Mouse (Mus musculus) neural tube, embryonic 13.5 days (tissue): ENCODE measurements around the gene Brat1. TPM values are rescaled to one million over a fixed set of nuclear protein-coding genes. Genes with fewer than 3 reads are reported as not detected.

ENCODE experiments used
- ATAC-seq: fragments of 200-750 bp; cut with Nextera tagmentation; 2 replicates; pipeline ENCODE4 v1.8.0; 2017; ENCODE audit warnings: low read depth, mild to moderate bottlenecking, moderate TSS enrichment, moderate library complexity
- H3K27ac ChIP-seq: fragments of 300-500 bp; sonication (generic); replicated peaks from 2 replicates; pipeline ENCODE4 v1.5.1; 2015; ENCODE audit warnings: moderate library complexity, mild to moderate bottlenecking, inconsistent platforms
- H3K27me3 ChIP-seq: fragments of 300-500 bp; sonication (generic); 2 replicates; pipeline ENCODE4 v1.6.1; 2015; ENCODE audit warnings: mild to moderate bottlenecking, inconsistent platforms
- H3K36me3 ChIP-seq: fragments of 300-500 bp; sonication (generic); 2 replicates; pipeline ENCODE4 v1.6.1; 2015; ENCODE audit warnings: mild to moderate bottlenecking, inconsistent platforms
- H3K4me1 ChIP-seq: fragments of 300-500 bp; sonication (generic); replicated peaks from 2 replicates; pipeline ENCODE4 v1.6.1; 2015; ENCODE audit warnings: inconsistent platforms
- H3K4me2 ChIP-seq: fragments of 300-500 bp; sonication (generic); 2 replicates; pipeline ENCODE4 v1.6.1; 2015; ENCODE audit warnings: inconsistent platforms, mild to moderate bottlenecking, moderate library complexity
- H3K4me3 ChIP-seq: fragments of 300-500 bp; sonication (generic); 2 replicates; pipeline ENCODE4 v1.5.1; 2015; ENCODE audit warnings: mild to moderate bottlenecking, inconsistent platforms
- H3K9ac ChIP-seq: fragments of 300-500 bp; sonication (generic); 2 replicates; pipeline ENCODE4 v1.6.1; 2015; ENCODE audit warnings: moderate library complexity, mild to moderate bottlenecking, inconsistent platforms
- H3K9me3 ChIP-seq: fragments of 300-500 bp; sonication (generic); 2 replicates; pipeline ENCODE4 v1.6.1; 2016; ENCODE audit warnings: inconsistent platforms
- WGBS: fragments of 180-500 bp; shearing (Covaris S2); methylation state at CpG from one replicate; pipeline ENCODE4 v1.1.7; 2015; 5-methylcytosine and 5-hydroxymethylcytosine counted together
- polyA plus RNA-seq: library from polyadenylated mRNA; unstranded; fragments of >200 nt; fragmentation: Nextera tagmentation; extraction: Ambion mirVana; gene quantifications from 2 replicates; pipeline ENCODE4 v1.2.1, GENCODE M21; 2015

Brat1 gene
- polyA plus RNA-seq, 1 experiment from 2014 or later = 23.5 TPM

DNA sequence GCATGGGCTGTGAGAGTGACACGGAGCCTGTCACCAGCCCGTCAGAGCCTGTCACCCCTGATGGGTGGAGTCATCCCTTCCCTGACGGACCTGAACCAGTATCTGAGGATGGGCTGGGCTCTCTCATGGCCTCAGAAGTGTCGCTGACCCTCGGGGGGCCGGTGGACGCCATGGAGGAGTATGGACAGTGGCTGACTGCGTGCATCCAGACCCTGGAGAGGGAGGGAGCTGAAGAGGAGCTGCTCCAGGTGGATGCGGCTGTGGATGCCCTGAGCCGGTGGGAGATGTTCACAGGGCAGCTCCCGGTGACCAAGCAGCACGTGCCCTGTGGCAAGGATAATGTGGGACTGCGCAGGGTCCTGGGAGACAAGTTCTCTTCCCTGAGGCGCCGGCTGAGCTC, 47.2 kb downstream of the Brat1 start:
- no peak overlapping the region for H3K27ac ChIP-seq
- 92% methylated on average over 15 of the region's 15 CpGs for whole genome bisulfite sequencing
- H3K4me1 ChIP-seq = peaks cover 17% of the 10 kb centered on the region
- no peak overlapping the region for H3K4me3 ChIP-seq
- ATAC-seq = no peak
- no peak overlapping the region for H3K4me2 ChIP-seq
- H3K9ac ChIP-seq = no peak overlapping the region
- H3K9me3 ChIP-seq = no peaks in the 10 kb centered on the region
- H3K27me3 ChIP-seq = no peaks in the 10 kb centered on the region
- peaks cover 21% of the 10 kb centered on the region; the same call in 1 of the 2 replicates for H3K36me3 ChIP-seq

DNA sequence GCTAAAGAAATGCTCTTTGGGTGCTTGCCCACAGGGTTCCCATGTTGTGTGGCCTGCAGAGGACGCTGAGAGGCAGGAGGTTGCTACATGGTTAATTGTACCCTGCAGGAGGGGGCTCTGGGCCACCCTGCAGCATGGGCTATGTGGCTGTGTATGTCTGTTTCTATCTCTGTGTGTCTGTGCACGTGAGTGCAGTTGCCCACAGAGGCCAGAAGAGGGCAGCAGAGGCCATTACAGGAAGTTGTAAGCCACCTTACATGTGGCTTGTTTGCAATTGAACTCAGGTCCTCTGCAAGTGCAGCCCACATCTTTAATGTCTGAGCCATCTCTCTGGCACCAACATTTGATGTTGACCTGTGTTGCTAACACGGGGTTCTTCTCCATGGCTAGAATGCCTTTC, 47.8 kb downstream of the Brat1 start:
- no peak overlapping the region for H3K4me3 ChIP-seq
- no peak for ATAC-seq
- H3K9ac ChIP-seq = no peak overlapping the region
- no peaks in the 10 kb centered on the region for H3K9me3 ChIP-seq
- H3K27me3 ChIP-seq = no peaks in the 10 kb centered on the region
- 96% methylated on average over 3 of the region's 3 CpGs for WGBS
- H3K4me2 ChIP-seq = no peak overlapping the region
- peaks cover 25% of the 10 kb centered on the region for H3K36me3 ChIP-seq
- no peak overlapping the region for H3K27ac ChIP-seq
- peaks cover 17% of the 10 kb centered on the region for H3K4me1 ChIP-seq

- H3K4me2 ChIP-seq = no peak overlapping the region
- H3K9ac ChIP-seq = no peak overlapping the region
- no peaks in the 10 kb centered on the region for H3K9me3 ChIP-seq
- no peak overlapping the region for H3K27ac ChIP-seq
- H3K36me3 ChIP-seq = peaks cover 31% of the 10 kb centered on the region
- 49% methylated on average over 5 of the region's 5 CpGs for WGBS
- no peak for ATAC-seq
- no peaks in the 10 kb centered on the region for H3K27me3 ChIP-seq
- peaks cover 17% of the 10 kb centered on the region for H3K4me1 ChIP-seq
- no peak overlapping the region for H3K4me3 ChIP-seq
Measured at GRCm38 (mm10) chr5:140753223-140753622, 48.4 kb downstream of the Brat1 start.

DNA sequence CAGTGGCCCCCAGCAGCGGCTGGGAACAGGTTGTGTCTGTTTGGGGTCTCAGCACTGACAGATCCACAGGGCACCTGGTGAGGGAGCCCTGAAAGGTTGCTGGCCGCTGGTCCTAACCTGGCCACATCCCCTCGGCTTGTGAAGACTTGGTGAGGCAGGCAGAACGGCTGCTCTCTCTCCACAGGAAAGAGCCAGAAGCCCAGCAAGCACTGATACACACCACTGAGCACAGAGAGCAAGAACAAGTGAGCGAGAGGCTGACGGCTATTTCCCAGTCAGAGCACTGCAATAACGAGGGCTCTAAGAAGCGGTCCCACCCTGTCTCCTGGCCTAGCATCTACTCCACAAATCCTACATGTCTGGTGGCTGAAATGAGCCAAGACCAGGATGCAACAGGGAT, 54.1 kb downstream of the Brat1 start:
- WGBS = 83% methylated on average over 8 of the region's 8 CpGs
- H3K27me3 ChIP-seq = no peaks in the 10 kb centered on the region
- 0 out of 2 replicates have a peak, but pooled peaks cover 11% of the 10 kb centered on the region for H3K4me1 ChIP-seq
- no peaks in the 10 kb centered on the region for H3K9me3 ChIP-seq
- H3K4me3 ChIP-seq = no peak overlapping the region
- no peak for ATAC-seq
- no peak overlapping the region for H3K27ac ChIP-seq
- no peak overlapping the region for H3K9ac ChIP-seq
- H3K36me3 ChIP-seq = peaks cover 67% of the 10 kb centered on the region
- H3K4me2 ChIP-seq = no peak overlapping the region

DNA sequence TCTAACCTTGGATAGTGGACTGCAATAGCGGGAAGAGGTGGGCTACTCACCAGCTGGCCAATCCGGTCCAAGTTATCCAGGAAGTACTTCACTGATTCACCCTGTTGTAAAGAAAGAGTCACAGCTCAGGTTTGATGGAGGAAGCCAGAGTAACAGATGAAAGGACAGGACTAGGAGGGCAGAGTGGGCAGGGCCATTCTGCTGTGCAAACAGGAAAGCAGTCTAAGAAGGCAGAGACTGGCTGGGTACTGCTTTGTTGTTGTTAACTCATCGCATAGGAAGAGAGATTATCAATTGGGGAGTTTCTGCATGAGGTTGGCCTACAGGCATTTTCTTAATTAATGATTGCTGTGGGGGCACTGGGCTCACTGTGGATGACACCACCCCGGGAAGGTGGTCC, 57.7 kb downstream of the Brat1 start:
- Histone ChIP-seq H3K27ac (no peak overlapping the region), H3K36me3 (peaks cover 48% of the 10 kb centered on the region), H3K4me3 (no peak overlapping the region), H3K4me2 (no peak overlapping the region), H3K27me3 (no peaks in the 10 kb centered on the region), H3K9me3 (no peaks in the 10 kb centered on the region), H3K9ac (no peak overlapping the region), H3K4me1 (peaks cover 19% of the 10 kb centered on the region)
- no peak for ATAC-seq
- WGBS = 78% methylated on average over 4 of the region's 4 CpGs

DNA sequence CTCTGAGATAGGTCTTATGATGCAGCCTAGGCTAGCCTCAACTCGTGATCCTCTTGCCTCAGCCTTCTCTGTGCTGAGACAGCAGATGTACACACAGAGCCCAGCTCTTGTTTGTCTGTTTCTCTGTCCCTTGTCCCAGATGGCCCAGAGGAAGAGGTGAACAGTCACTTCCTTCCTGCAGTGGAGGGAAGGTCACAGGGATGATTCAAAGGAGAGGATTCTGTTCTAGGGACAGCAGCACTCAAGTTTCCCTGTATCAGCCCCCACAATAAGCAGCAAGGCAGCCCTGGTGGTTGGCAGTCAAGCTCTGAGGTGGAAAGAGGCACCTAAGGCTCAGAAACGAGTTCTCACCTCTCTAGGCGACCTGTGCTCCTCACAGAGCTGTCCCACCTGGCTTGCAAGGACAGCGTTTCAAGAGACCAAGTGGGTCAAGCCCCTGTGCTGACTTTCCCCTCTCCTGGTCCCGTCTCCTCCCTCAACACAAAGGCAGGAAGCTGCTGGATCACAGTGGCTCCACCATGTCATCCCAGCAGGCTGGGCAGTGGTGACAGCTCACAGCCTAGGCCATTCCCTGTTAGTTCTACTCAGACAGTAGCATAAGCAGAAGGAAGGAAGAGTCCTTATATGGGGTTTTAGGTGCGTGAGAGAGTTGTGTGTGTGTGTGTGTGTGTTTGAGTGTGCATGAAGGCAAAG, 60.3 kb downstream of the Brat1 start:
- Histone ChIP-seq H3K27me3 (no peaks in the 10 kb centered on the region), H3K9me3 (no peaks in the 10 kb centered on the region), H3K4me1 (peaks cover 45% of the 10 kb centered on the region), H3K27ac (peak overlapping the region; percentile 9), H3K4me2 (no peak overlapping the region), H3K4me3 (no peak overlapping the region), H3K36me3 (peaks cover 23% of the 10 kb centered on the region), H3K9ac (no peak overlapping the region)
- no peak for ATAC-seq
- 75% methylated on average over 6 of the region's 6 CpGs for WGBS

DNA sequence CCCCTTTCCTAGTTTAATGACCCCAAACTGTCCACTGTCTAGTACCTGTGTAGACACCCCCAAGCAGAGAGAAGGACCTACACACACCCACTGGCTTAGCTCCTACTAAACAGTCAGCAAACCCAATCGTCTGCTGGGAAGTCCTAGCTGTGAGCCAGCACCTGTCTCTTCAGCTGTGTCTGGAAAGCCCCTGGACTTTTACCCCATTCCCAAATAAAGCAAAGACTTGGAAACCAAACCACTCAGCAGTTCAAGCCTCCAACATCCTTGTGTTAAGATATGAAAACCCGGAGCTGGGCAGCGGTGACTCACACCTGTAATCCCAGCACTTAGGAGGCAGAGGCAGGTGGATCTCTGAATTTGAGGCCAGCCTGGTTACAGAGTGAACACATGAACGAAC, 61.8 kb downstream of the Brat1 start:
- H3K36me3 ChIP-seq = peaks cover 10% of the 10 kb centered on the region
- H3K4me3 ChIP-seq = no peak overlapping the region
- WGBS = 90% methylated on average over 4 of the region's 4 CpGs
- no peaks in the 10 kb centered on the region for H3K9me3 ChIP-seq
- ATAC-seq = no peak
- no peak overlapping the region for H3K4me2 ChIP-seq
- peaks cover 59% of the 10 kb centered on the region for H3K4me1 ChIP-seq
- H3K27me3 ChIP-seq = no peaks in the 10 kb centered on the region
- no peak overlapping the region for H3K27ac ChIP-seq
- H3K9ac ChIP-seq = no peak overlapping the region

DNA sequence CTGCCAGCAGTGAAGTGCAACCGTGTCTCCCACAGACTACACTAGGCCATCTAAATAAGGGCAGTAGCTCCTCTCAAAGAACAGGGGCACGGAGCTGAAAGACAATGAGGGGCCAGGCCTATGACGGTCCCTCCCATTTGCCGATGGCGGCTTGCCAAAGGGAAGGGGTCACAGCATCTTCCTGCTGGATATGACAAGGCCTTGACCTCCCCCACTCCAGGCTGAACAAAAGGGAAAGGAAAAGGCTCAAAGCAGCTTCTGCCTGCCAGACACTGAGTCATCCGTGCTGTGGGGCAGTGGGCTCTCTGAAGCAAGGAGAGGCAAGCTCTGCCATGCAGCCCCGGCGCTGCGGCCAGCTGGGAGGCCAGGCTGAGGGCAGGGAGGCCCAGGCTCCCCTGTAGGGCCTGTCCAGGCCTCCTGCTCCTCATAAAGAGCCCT, 62.9 kb downstream of the Brat1 start:
- no peaks in the 10 kb centered on the region for H3K9me3 ChIP-seq
- H3K4me1 ChIP-seq = peaks cover 62% of the 10 kb centered on the region
- H3K27me3 ChIP-seq = no peaks in the 10 kb centered on the region
- ATAC-seq = peak; percentile 60; the same call in 1 of the 2 replicates
- peak overlapping the region; percentile 53 for H3K9ac ChIP-seq
- 3% methylated on average over 9 of the region's 9 CpGs for WGBS
- no peak overlapping the region for H3K4me3 ChIP-seq
- peak overlapping the region; percentile 91 for H3K27ac ChIP-seq
- H3K36me3 ChIP-seq = no peaks in the 10 kb centered on the region
- H3K4me2 ChIP-seq = no peak overlapping the region

DNA sequence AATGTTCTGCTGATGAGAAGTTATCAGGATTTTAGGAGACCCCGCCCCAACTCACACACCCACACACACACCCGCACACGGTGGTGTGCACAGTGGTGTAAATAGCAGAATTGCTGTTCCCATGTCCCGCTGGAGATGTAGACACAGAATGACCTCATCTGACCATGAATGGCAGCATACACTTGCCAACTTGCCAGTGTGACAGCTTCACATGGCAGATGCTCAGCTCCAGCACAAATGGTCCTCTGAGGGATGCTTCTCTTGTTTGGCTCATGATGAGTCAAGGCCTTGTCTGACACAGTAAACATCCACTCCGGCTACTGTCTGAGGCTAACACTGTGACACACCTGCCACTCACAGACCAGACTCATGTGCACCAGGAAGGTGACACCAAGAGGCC, 63.5 kb downstream of the Brat1 start:
- Histone ChIP-seq H3K9ac (no peak overlapping the region), H3K4me2 (no peak overlapping the region), H3K4me3 (no peak overlapping the region), H3K9me3 (no peaks in the 10 kb centered on the region), H3K27ac (peak overlapping the region; percentile 91), H3K27me3 (no peaks in the 10 kb centered on the region), H3K4me1 (peaks cover 59% of the 10 kb centered on the region), H3K36me3 (no peaks in the 10 kb centered on the region)
- 71% methylated on average over 5 of the region's 5 CpGs for WGBS
- 0 out of 2 replicates have a peak, but pooled peaks have one; percentile 40 for ATAC-seq

Other genes with a start within 250 kb of the Brat1 start
- gene Chst12, start 199.5 kb upstream of the Brat1 start, polyA plus RNA-seq = 21.6 and 24.9 TPM in 2 replicates
- gene Grifin, start 139.9 kb upstream of the Brat1 start, polyA plus RNA-seq = not detected in 2 replicates
- gene Lfng, start 97.7 kb upstream of the Brat1 start, polyA plus RNA-seq = 17.6 and 20.6 TPM in 2 replicates
- 68.5 and 72.3 TPM in 2 replicates for gene Ttyh3, start 56.0 kb upstream of the Brat1 start, polyA plus RNA-seq
- 22.9 and 24.1 TPM in 2 replicates for gene Iqce, start 2.6 kb upstream of the Brat1 start, polyA plus RNA-seq
- gene Amz1, start 19.1 kb downstream of the Brat1 start, polyA plus RNA-seq = 1.6 and 2.1 TPM in 2 replicates
- 20.5 and 35.0 TPM in 2 replicates for gene Gna12, start 125.4 kb downstream of the Brat1 start, polyA plus RNA-seq